Mouse (Mus musculus) liver, embryonic 13.5 days (tissue): ENCODE results near the gene Ptprt. TPM values are rescaled to one million over a fixed set of nuclear protein-coding genes. Genes with fewer than 3 reads are reported as not detected.

Source experiments
- ATAC-seq: fragments of 200-750 bp; cut with Nextera tagmentation; 2 replicates; pipeline ENCODE4 v1.8.0; 2017; ENCODE audit warnings: low read depth, mild to moderate bottlenecking, moderate number of reproducible peaks, moderate library complexity
- DNase-seq: peaks from one replicate; pipeline ENCODE4 v3.0.0; 2022
- H3K27ac ChIP-seq: fragments of 300-500 bp; sonication (generic); 2 replicates; pipeline ENCODE4 v1.5.1; 2015; ENCODE audit warnings: moderate library complexity, mild to moderate bottlenecking, inconsistent platforms
- H3K27me3 ChIP-seq: fragments of 300-500 bp; sonication (generic); 2 replicates; pipeline ENCODE4 v1.6.1; 2015; ENCODE audit warnings: mild to moderate bottlenecking, inconsistent platforms
- H3K36me3 ChIP-seq: fragments of 300-500 bp; sonication (generic); 2 replicates; pipeline ENCODE4 v1.6.1; 2015; ENCODE audit warnings: mild to moderate bottlenecking, inconsistent platforms
- H3K4me1 ChIP-seq: fragments of 300-500 bp; sonication (generic); replicated peaks from 2 replicates; pipeline ENCODE4 v1.6.1; 2015; ENCODE audit warnings: inconsistent platforms
- H3K4me2 ChIP-seq: fragments of 300-500 bp; sonication (generic); 2 replicates; pipeline ENCODE4 v1.6.1; 2015; ENCODE audit warnings: inconsistent platforms, mild to moderate bottlenecking, moderate library complexity
- H3K4me3 ChIP-seq: fragments of 300-500 bp; sonication (generic); replicated peaks from 2 replicates; pipeline ENCODE4 v1.5.1; 2015; ENCODE audit warnings: mild to moderate bottlenecking, inconsistent platforms
- H3K9ac ChIP-seq: fragments of 300-500 bp; sonication (generic); 2 replicates; pipeline ENCODE4 v1.6.1; 2015; ENCODE audit warnings: mild to moderate bottlenecking, inconsistent platforms
- H3K9me3 ChIP-seq: fragments of 300-500 bp; sonication (generic); replicated peaks from 2 replicates; pipeline ENCODE4 v1.6.1; 2016; ENCODE audit warnings: inconsistent platforms
- WGBS: fragments of 180-500 bp; shearing (Covaris S2); methylation state at CpG from one replicate; pipeline ENCODE4 v1.1.7; 2015; ENCODE audit not compliant: insufficient replicate concordance; 5-methylcytosine and 5-hydroxymethylcytosine counted together
- polyA plus RNA-seq: library from polyadenylated mRNA; unstranded; fragments of >200 nt; fragmentation: Nextera tagmentation; extraction: Ambion mirVana; gene quantifications from 2 replicates; pipeline ENCODE4 v1.2.1, GENCODE M21; 2015

Ptprt gene
- polyA plus RNA-seq, 1 experiment from 2014 or later, result 0.01 TPM

DNA sequence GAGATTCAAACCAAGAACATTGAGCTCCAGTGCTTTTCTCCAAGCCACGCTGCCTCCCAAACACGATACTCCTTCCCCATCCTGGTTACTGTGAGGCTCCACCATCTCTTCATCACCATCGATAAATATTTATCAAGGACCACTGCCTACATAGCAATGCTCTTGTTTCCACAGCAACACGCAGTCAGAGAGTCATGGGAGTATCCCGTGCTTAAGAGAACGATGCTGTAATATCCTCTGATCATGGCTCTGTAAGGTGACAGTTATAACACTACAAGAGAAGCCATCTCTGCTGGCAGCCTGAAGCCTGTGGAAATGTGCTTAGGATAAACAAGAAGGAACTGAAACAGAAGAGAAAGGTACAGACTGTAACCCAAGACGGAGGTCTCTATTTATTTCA, 3.4 kb downstream of the Ptprt start:
- H3K4me1 ChIP-seq, result no peaks in the 10 kb centered on the region
- no peak overlapping the region for H3K4me3 ChIP-seq
- H3K9me3 ChIP-seq, result no peaks in the 10 kb centered on the region
- H3K36me3 ChIP-seq, result no peaks in the 10 kb centered on the region
- H3K27me3 ChIP-seq, result peaks cover 53% of the 10 kb centered on the region
- H3K9ac ChIP-seq, result no peak overlapping the region
- DNase-seq (no peak), ATAC-seq (no peak)
- no peak overlapping the region for H3K4me2 ChIP-seq
- 55% methylated on average over 7 of the region's 7 CpGs for WGBS
- no peak overlapping the region for H3K27ac ChIP-seq

DNA sequence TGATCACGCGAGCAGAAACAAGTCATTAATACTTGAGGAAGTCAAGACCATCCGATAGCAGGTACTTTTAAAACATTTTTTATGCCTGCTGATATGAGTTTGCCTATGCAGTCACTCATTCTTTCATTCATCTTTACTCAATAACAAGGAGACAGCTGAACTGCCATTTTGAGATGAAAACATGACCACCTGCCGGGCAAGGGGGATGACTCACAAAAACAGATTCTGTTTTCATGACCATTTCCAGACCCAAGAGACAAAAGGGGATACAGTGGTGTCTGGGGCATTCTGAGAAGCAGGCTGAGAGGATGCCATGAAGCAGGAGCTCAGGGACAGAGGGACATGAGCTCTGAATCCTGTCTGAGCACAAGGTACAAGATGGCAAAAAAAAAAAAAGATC, 6.5 kb downstream of the Ptprt start:
- no peak overlapping the region for H3K4me3 ChIP-seq
- H3K4me2 ChIP-seq, result no peak overlapping the region
- WGBS, result 67% methylated on average over 4 of the region's 4 CpGs
- no peak overlapping the region for H3K27ac ChIP-seq
- H3K36me3 ChIP-seq, result no peaks in the 10 kb centered on the region
- no peaks in the 10 kb centered on the region for H3K9me3 ChIP-seq
- no peaks in the 10 kb centered on the region for H3K4me1 ChIP-seq
- no peak for DNase-seq
- peaks cover 22% of the 10 kb centered on the region for H3K27me3 ChIP-seq
- H3K9ac ChIP-seq, result no peak overlapping the region
- ATAC-seq, result no peak

DNA sequence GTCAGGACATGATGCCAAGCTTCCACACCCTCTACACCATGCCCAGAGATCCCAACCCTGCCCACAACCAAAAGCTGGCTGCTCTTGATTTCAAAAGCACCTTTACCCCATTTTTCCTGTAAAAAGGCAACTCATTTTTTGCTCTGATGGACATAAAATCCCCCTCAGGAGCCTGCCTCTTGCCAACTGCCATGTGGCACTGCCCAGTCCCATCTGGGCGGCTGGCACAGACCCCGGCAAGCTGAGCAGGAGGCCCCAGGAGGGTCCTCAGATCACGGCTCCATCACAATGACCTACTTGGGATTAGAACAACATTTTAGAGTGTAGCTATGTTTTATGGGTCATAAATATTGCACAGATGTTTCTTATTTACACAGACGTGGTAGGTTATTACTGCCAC, 22.3 kb downstream of the Ptprt start:
- H3K9me3 ChIP-seq, result no peaks in the 10 kb centered on the region
- H3K27me3 ChIP-seq, result no peaks in the 10 kb centered on the region
- no peak overlapping the region for H3K9ac ChIP-seq
- H3K4me2 ChIP-seq, result no peak overlapping the region
- 67% methylated on average over 4 of the region's 4 CpGs for WGBS
- no peak overlapping the region for H3K27ac ChIP-seq
- no peak overlapping the region for H3K4me3 ChIP-seq
- no peak for DNase-seq
- H3K36me3 ChIP-seq, result no peaks in the 10 kb centered on the region
- H3K4me1 ChIP-seq, result no peaks in the 10 kb centered on the region
- ATAC-seq, result no peak

- Histone ChIP-seq H3K4me1 (no peaks in the 10 kb centered on the region), H3K9ac (no peak overlapping the region), H3K4me2 (no peak overlapping the region), H3K36me3 (no peaks in the 10 kb centered on the region), H3K27me3 (no peaks in the 10 kb centered on the region), H3K27ac (no peak overlapping the region), H3K4me3 (no peak overlapping the region), H3K9me3 (no peaks in the 10 kb centered on the region)
- ATAC-seq (no peak), DNase-seq (no peak)
- WGBS, result 64% methylated on average over 1 of the region's 1 CpGs
These were observed 23.4 kb downstream of the Ptprt start for GRCm38 (mm10) chr2:162637537-162637936.

DNA sequence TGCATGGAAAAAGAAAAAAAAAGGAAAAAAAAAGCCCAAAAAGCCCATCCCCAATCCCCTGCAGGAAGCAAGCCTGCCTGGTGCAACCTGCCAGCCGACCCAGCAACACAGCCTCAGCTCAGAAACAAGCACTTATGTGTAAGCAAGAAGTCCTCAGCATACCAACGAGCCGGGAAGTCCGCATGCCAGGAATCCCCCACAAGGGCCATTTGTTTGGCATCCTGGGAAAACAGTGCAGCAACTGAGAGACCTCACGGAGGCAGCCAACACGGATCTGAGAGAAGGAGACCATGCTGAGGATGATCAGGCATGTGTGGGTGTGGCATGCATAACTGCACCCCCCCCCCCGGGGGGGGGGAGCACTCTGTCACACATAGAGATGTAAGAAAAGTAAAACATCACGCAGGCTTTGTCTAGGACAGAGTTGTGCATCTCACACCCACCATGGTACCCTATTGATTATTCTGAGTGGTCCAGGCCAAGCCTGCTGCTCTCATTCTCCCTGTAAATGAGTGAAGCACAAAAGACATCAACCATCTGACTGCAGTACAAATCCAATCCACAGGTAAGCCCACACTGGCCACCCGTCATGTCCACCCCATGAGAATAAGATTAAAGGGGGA, 24.4 kb downstream of the Ptprt start:
- 33% methylated on average over 9 of the region's 9 CpGs for WGBS
- no peaks in the 10 kb centered on the region for H3K36me3 ChIP-seq
- H3K4me2 ChIP-seq, result no peak overlapping the region
- H3K27me3 ChIP-seq, result no peaks in the 10 kb centered on the region
- DNase-seq, result no peak
- ATAC-seq, result no peak
- no peaks in the 10 kb centered on the region for H3K9me3 ChIP-seq
- no peak overlapping the region for H3K27ac ChIP-seq
- H3K4me1 ChIP-seq, result no peaks in the 10 kb centered on the region
- no peak overlapping the region for H3K9ac ChIP-seq
- no peak overlapping the region for H3K4me3 ChIP-seq

DNA sequence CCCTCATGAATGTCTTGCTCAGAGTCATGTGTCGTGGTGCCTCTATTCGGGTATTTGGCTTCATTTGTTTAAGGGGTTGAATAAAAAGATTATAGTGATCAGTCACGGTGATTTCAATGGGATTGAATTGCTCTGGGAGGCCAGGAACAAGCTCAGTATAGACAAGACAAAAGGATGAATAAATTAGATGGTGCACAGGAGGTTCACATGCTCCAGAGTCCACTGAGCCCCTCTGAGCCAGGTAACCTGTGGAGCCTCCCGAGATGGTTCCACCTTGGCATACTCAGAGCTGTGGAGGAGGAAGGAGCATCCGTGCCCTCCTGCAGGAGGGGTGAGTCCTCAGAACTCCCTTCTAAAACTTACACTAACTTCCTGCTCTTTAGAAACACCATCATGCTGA, 26.0 kb downstream of the Ptprt start:
- Histone ChIP-seq H3K9ac (no peak overlapping the region), H3K4me3 (no peak overlapping the region), H3K27me3 (no peaks in the 10 kb centered on the region), H3K27ac (no peak overlapping the region), H3K4me1 (no peaks in the 10 kb centered on the region), H3K4me2 (no peak overlapping the region), H3K36me3 (no peaks in the 10 kb centered on the region), H3K9me3 (no peaks in the 10 kb centered on the region)
- 59% methylated on average over 5 of the region's 5 CpGs for WGBS
- no peak for ATAC-seq
- no peak for DNase-seq

GRCm38 (mm10) chr2:162626076-162626475, 34.9 kb downstream of the Ptprt start:
- 49% methylated on average over 3 of the region's 3 CpGs for WGBS
- H3K27me3 ChIP-seq, result no peaks in the 10 kb centered on the region
- no peak overlapping the region for H3K9ac ChIP-seq
- ATAC-seq (no peak), DNase-seq (no peak)
- H3K4me3 ChIP-seq, result no peak overlapping the region
- no peaks in the 10 kb centered on the region for H3K4me1 ChIP-seq
- H3K36me3 ChIP-seq, result no peaks in the 10 kb centered on the region
- no peak overlapping the region for H3K27ac ChIP-seq
- H3K4me2 ChIP-seq, result no peak overlapping the region
- 0 out of 2 replicates have a peak, but pooled peaks cover 3% of the 10 kb centered on the region for H3K9me3 ChIP-seq

DNA sequence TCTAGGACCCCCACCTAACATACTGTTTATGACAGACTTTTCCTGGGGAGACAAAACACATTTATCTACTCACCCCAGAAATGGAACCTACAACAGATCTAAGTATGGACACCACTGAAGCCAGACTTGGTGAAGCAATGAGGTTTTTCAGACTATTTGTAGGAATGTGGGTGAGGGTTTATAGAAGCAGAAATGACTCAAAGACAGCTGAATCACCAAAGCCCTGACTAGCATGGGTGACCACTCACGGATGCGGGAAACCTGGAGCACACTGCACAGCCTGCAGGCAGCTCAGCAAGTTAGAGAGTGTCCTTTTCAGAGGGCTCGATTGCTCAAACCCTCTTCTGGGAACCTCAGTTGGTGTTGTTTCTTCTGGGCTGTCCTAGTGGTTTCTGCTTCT, 36.2 kb downstream of the Ptprt start:
- H3K36me3 ChIP-seq, result no peaks in the 10 kb centered on the region
- H3K4me1 ChIP-seq, result no peaks in the 10 kb centered on the region
- DNase-seq, result no peak
- no peaks in the 10 kb centered on the region for H3K27me3 ChIP-seq
- H3K9me3 ChIP-seq, result 0 out of 2 replicates have a peak, but pooled peaks cover 3% of the 10 kb centered on the region
- 61% methylated on average over 3 of the region's 3 CpGs for WGBS
- H3K4me3 ChIP-seq, result no peak overlapping the region
- H3K9ac ChIP-seq, result no peak overlapping the region
- no peak overlapping the region for H3K4me2 ChIP-seq
- H3K27ac ChIP-seq, result no peak overlapping the region
- ATAC-seq, result no peak

GRCm38 (mm10) chr2:162614256-162614655, 46.7 kb downstream of the Ptprt start:
- DNase-seq (no peak), ATAC-seq (no peak)
- no peak overlapping the region for H3K27ac ChIP-seq
- H3K36me3 ChIP-seq, result no peaks in the 10 kb centered on the region
- H3K9ac ChIP-seq, result no peak overlapping the region
- no peaks in the 10 kb centered on the region for H3K4me1 ChIP-seq
- no peaks in the 10 kb centered on the region for H3K9me3 ChIP-seq
- WGBS, result 52% methylated on average over 2 of the region's 2 CpGs
- no peak overlapping the region for H3K4me3 ChIP-seq
- no peaks in the 10 kb centered on the region for H3K27me3 ChIP-seq
- H3K4me2 ChIP-seq, result no peak overlapping the region

- Histone ChIP-seq H3K9ac (no peak overlapping the region), H3K4me1 (no peaks in the 10 kb centered on the region), H3K4me3 (no peak overlapping the region), H3K27ac (no peak overlapping the region), H3K36me3 (no peaks in the 10 kb centered on the region), H3K27me3 (no peaks in the 10 kb centered on the region), H3K9me3 (no peaks in the 10 kb centered on the region), H3K4me2 (no peak overlapping the region)
- ATAC-seq, result no peak
- no peak for DNase-seq
- WGBS, result 56% methylated on average over 4 of the region's 4 CpGs
These were observed 47.5 kb downstream of the Ptprt start for GRCm38 (mm10) chr2:162613480-162613879.

GRCm38 (mm10) chr2:162602721-162603120, 58.2 kb downstream of the Ptprt start:
- ATAC-seq (no peak), DNase-seq (no peak)
- no peaks in the 10 kb centered on the region for H3K4me1 ChIP-seq
- 0 out of 2 replicates have a peak, but pooled peaks cover 4% of the 10 kb centered on the region for H3K9me3 ChIP-seq
- no peak overlapping the region for H3K4me3 ChIP-seq
- no peak overlapping the region for H3K9ac ChIP-seq
- no peak overlapping the region for H3K4me2 ChIP-seq
- no peak overlapping the region for H3K27ac ChIP-seq
- H3K36me3 ChIP-seq, result no peaks in the 10 kb centered on the region
- 69% methylated on average over 5 of the region's 5 CpGs for whole genome bisulfite sequencing
- no peaks in the 10 kb centered on the region for H3K27me3 ChIP-seq

DNA sequence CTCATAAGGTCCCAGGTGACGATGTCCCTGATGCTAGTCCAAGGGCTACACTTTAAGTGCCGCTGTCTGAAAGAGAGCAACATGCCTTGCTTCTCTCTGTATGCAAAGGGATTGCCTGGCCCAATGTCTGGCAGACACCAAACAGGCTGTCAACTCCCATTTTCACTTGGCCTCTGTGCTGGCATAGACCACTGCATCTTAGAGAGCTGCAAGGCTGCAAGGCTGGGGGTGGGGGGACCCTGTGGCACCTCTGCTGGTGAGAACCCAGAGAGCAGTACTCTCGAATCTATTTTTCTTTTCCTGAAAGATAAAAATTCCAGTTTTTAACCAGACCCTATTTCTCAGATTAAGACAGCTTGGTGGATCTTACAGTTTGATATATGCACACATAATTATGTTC, 69.6 kb downstream of the Ptprt start:
- 57% methylated on average over 3 of the region's 3 CpGs for WGBS
- Histone ChIP-seq H3K27me3 (no peaks in the 10 kb centered on the region), H3K9ac (no peak overlapping the region), H3K4me1 (no peaks in the 10 kb centered on the region), H3K27ac (no peak overlapping the region), H3K9me3 (peaks cover 11% of the 10 kb centered on the region; the same call in 1 of the 2 replicates), H3K36me3 (no peaks in the 10 kb centered on the region), H3K4me2 (no peak overlapping the region), H3K4me3 (no peak overlapping the region)
- DNase-seq (no peak), ATAC-seq (no peak)
